Mouse (Mus musculus): ENCODE measurements around the gene Atp23.
"Not testable (repeated sequence)": the region's sequence is repeated elsewhere in the genome, so short reads cannot be mapped to it uniquely, and the experiment has no call there.

Atp23 gene

DNA sequence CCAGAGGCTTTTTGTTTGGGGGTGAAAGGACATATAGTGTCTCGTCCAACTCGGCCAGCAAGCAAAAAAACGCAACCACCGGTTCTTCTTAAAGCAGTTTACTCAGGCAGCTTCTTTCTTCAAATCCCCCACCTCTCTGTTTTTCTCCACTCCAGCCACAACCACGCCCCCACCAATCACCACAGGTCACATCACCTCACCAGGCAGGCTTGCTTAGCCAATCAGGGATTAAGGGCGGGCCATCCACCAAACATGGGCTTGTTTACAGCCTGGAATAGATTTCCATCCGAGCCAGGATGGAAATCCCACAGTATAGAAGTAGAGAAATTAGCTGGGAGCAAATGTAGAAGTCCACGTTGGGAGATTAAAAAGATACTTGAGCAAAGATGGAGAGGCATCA is 74.9 kb downstream of the Atp23 start:
- not testable (repeated sequence) for DNase-seq (ENCODE audit: low read depth, low spot score)

DNA sequence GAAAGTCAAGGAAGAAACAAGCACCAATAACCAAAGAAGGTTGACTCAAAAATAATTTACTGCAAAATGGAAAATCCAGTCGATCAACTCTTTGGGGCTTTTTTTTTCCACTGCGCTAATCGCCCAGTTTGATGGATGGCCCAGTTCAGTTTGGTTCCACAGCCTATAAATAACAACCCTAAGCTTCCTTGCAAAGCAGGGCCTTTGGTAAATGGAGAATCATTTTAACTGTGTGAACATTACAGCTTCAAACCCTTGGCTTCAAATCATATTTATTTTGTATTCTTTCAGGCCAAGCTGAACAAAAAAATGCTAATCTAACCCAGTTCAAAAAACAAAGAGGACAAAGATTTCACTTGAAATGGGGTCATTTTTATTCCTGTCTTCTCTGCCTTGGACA is 78.7 kb downstream of the Atp23 start:
- DNase-seq (ENCODE audit: low read depth, low spot score) = no peak
